In the genomic region with DNA sequence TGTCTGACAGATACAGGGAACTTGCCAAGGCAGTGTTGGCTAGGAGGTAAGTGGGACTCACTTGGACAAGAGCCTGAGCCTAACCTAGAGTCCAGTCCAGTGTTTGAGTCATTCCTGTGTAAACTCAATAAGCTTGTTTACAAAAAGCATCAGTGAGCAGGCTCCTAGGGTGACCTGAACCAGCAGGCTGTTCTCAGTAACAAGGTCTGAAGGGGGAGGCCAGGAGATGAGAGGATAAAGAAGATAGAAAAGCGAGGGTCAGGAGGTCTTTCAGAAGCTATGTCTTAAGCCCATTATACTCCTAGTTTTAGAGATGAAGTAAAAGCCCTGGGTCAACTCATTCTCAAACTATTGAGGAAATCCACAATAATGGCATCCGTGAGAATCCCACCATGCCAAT, we compare ENCODE assay signal across 7 mouse cellular contexts. TPM values are rescaled to one million over a fixed set of nuclear protein-coding genes. Genes with fewer than 3 reads are reported as not detected.
DNase-seq lines count a peak whose midpoint lies in the region; ATAC-seq lines count a peak whose summit lies in the region.
"Not testable (repeated sequence)": the region's sequence is repeated elsewhere in the genome, so short reads cannot be mapped to it uniquely, and the experiment has no call there.

No protein-coding gene starts in this region.

- not testable (repeated sequence) for H3K27me3 ChIP-seq in heart, embryonic 16.5 days (ENCODE audit: control insufficient read depth, insufficient read depth, low read length); liver, embryonic 13.5 days

- H3K9me3 ChIP-seq in heart, embryonic 16.5 days (replicated peaks; ENCODE audit: control insufficient read depth, low read length); liver, embryonic 13.5 days (replicated peaks): not testable (repeated sequence)

- H3K36me3 ChIP-seq in heart, embryonic 16.5 days (ENCODE audit: control insufficient read depth, insufficient read depth); liver, embryonic 13.5 days: not testable (repeated sequence)

- H3K4me2 ChIP-seq in heart, embryonic 16.5 days (ENCODE audit: low read depth, low read length); liver, embryonic 13.5 days: not testable (repeated sequence)

- DNase-seq in adrenal gland, adult 8-10 months = peak; percentile 55
- peak; percentile 53 to 59 for DNase-seq in frontal cortex, postnatal 10 days (ENCODE audit: low spot score in 2 of 2)
- peak; percentile 49 to 69 for DNase-seq in kidney, postnatal 36 days
- DNase-seq in liver, embryonic 13.5 days = peak; percentile 33
- DNase-seq in ovary, postnatal 14 days (ENCODE audit: low spot score) = peak; percentile 73
- peak; percentile 60 for DNase-seq in thymus, postnatal 14 days

- WGBS in heart, embryonic 16.5 days = 46% methylated on average over 1 of the region's 2 CpGs
- WGBS in liver, embryonic 13.5 days (ENCODE audit: insufficient replicate concordance) = 28% methylated on average over 1 of the region's 2 CpGs

- H3K4me3 ChIP-seq in heart, embryonic 16.5 days (ENCODE audit: low read length); liver, embryonic 13.5 days (replicated peaks): not testable (repeated sequence)

- ATAC-seq in heart, embryonic 16.5 days (replicated peaks; ENCODE audit: extremely low read depth, insufficient read depth, low FRiP score) = peak; percentile 10
- ATAC-seq in liver, embryonic 13.5 days (ENCODE audit: low read depth) = not testable (repeated sequence)

- H3K9ac ChIP-seq in heart, embryonic 16.5 days (ENCODE audit: low read length); liver, embryonic 13.5 days: not testable (repeated sequence)

- H3K4me1 ChIP-seq in heart, embryonic 16.5 days (ENCODE audit: control insufficient read depth, insufficient read depth, low read length); liver, embryonic 13.5 days (replicated peaks): not testable (repeated sequence)

- H3K27ac ChIP-seq in heart, embryonic 16.5 days (ENCODE audit: low read length); liver, embryonic 13.5 days: not testable (repeated sequence)

RNA-seq across cellular contexts. Expression of a gene that starts 31.9 kb away (rescaled TPM):
- total RNA-seq in adrenal gland, adult 8-10 months (2022) = 100 to 1,000 TPM in 2 of 4 experiments, 10 to 100 TPM in 2; 71.9 to 122 (median 93.1) TPM
- polyA plus RNA-seq in heart, embryonic 16.5 days (2015; fragmentation: Nextera tagmentation; extraction: Ambion mirVana) = 12.0 and 12.1 TPM in 2 replicates
- polyA plus RNA-seq in liver, embryonic 13.5 days (2015; fragmentation: Nextera tagmentation; extraction: Ambion mirVana) = 3.4 and 4.3 TPM in 2 replicates

RNA-seq across cellular contexts. Expression of a gene that starts 40.8 kb away (rescaled TPM):
- 10 to 100 TPM; 46.4 to 69.5 (median 53.9) TPM for total RNA-seq in adrenal gland, adult 8-10 months (2022)
- polyA plus RNA-seq in heart, embryonic 16.5 days (2015; fragmentation: Nextera tagmentation; extraction: Ambion mirVana) = 29.2 and 31.9 TPM in 2 replicates
- polyA plus RNA-seq in liver, embryonic 13.5 days (2015; fragmentation: Nextera tagmentation; extraction: Ambion mirVana) = 22.0 and 22.3 TPM in 2 replicates
